Mouse (Mus musculus) lung, embryonic 15.5 days (tissue): ENCODE results near the gene Uba1. TPM values are rescaled to one million over a fixed set of nuclear protein-coding genes. Genes with fewer than 3 reads are reported as not detected.

Source experiments
- ATAC-seq: fragments of 200-750 bp; cut with Nextera tagmentation; 2 replicates; pipeline ENCODE4 v1.8.0; 2017; ENCODE audit warnings: moderate number of reproducible peaks, borderline replicate concordance; ENCODE audit not compliant: low FRiP score, low TSS enrichment; ENCODE audit errors: extremely low read depth
- H3K27ac ChIP-seq: fragments of 300-500 bp; sonication (generic); 2 replicates; pipeline ENCODE4 v1.5.1; 2015; ENCODE audit warnings: moderate library complexity, mild to moderate bottlenecking, inconsistent platforms
- H3K27me3 ChIP-seq: fragments of 300-500 bp; sonication (generic); 2 replicates; pipeline ENCODE4 v1.6.1; 2015; ENCODE audit warnings: inconsistent platforms
- H3K36me3 ChIP-seq: fragments of 300-500 bp; sonication (generic); 2 replicates; pipeline ENCODE4 v1.6.1; 2015; ENCODE audit warnings: inconsistent platforms
- H3K4me1 ChIP-seq: fragments of 300-500 bp; sonication (generic); 2 replicates; pipeline ENCODE4 v1.6.1; 2015; ENCODE audit warnings: inconsistent platforms
- H3K4me2 ChIP-seq: fragments of 300-500 bp; sonication (generic); 2 replicates; pipeline ENCODE4 v1.6.1; 2015; ENCODE audit warnings: inconsistent platforms, mild to moderate bottlenecking, moderate library complexity
- H3K4me3 ChIP-seq: fragments of 300-500 bp; sonication (generic); 2 replicates; pipeline ENCODE4 v1.5.1; 2015; ENCODE audit warnings: mild to moderate bottlenecking, inconsistent platforms
- H3K9ac ChIP-seq: fragments of 300-500 bp; sonication (generic); 2 replicates; pipeline ENCODE4 v1.6.1; 2015; ENCODE audit warnings: inconsistent platforms
- H3K9me3 ChIP-seq: fragments of 300-500 bp; sonication (generic); 2 replicates; pipeline ENCODE4 v1.6.1; 2016; ENCODE audit warnings: inconsistent platforms
- WGBS: fragments of 180-500 bp; shearing (Covaris S2); methylation state at CpG from one replicate; pipeline ENCODE4 v1.1.7; 2015; 5-methylcytosine and 5-hydroxymethylcytosine counted together
- polyA plus RNA-seq: library from polyadenylated mRNA; unstranded; fragments of >200 nt; fragmentation: Nextera tagmentation; extraction: Ambion mirVana; gene quantifications from 2 replicates; pipeline ENCODE4 v1.2.1, GENCODE M21; 2015

The Uba1 gene
- polyA plus RNA-seq, result 203 and 207 TPM in 2 replicates

DNA sequence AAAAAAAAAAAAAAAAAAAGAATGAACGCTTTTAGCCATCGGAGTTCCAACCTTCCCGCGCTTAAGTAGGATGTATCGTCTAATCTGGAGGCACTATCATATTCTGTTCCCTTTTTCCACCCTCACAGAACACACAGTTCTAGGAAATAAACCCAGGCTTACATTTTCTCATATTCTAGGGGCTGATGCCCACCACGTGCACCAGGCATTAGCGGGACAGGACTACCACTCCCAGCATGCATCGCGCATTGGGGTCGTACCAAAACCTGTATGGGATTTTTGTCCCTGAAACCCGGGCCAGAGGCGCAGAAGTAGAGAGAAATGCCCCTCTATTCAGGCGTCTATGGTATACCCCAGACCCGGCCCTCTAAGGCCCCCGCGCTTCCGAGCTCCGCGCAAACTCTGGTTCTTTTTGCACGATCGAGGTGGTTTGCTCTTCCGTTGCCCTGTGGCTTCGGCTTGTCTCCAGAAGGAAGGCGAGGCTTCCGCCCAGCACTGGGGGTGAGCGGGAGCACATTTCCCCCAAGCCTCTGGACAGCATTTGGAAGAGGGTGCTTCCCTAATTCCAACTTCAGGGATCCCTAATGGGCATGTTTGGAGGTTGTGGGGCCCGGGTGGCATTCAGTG is at the start of gene Uba1:
Gene Uba1, plus strand, starts transcription at position 301 of the 627 bp plus-strand sequence.
- Histone ChIP-seq H3K4me2 (peak within 1 kb of the TSS; percentile 79), H3K9me3 (no peaks in the 10 kb centered on the region), H3K4me3 (peak within 1 kb of the TSS; percentile 53), H3K4me1 (no peaks in the 10 kb centered on the region), H3K27me3 (no peaks in the 10 kb centered on the region), H3K9ac (peak within 1 kb of the TSS; percentile 49), H3K36me3 (no peaks in the 10 kb centered on the region), H3K27ac (peak within 1 kb of the TSS; percentile 63)
- 12% methylated on average over 27 of the region's 27 CpGs for WGBS
- peak; percentile 89 for ATAC-seq

DNA sequence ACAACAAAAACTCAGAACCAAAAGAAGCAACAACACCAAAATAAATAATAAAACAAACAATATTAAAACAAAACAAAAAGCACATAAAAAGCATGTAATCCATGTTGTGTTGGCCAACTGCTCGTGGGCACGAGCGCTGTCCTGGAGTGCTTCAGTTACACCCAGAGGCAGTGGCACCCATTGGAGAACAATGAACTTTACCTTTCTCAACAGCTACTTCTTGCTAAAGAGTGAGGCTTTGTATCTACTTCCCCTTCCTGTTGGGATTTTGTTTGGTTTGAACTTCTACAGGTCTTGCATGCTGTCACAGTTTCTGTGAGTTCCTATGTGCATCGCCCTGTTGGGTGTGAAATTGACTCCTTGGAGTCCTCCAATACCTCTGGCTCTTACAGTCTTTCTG is 49.6 kb upstream of the Uba1 start:
- H3K4me1 ChIP-seq, result no peaks in the 10 kb centered on the region
- 73% methylated on average over 4 of the region's 4 CpGs for WGBS
- no peaks in the 10 kb centered on the region for H3K27me3 ChIP-seq
- H3K27ac ChIP-seq, result no peak overlapping the region
- H3K4me2 ChIP-seq, result no peak overlapping the region
- ATAC-seq, result no peak
- no peaks in the 10 kb centered on the region for H3K9me3 ChIP-seq
- no peak overlapping the region for H3K4me3 ChIP-seq
- no peak overlapping the region for H3K9ac ChIP-seq
- H3K36me3 ChIP-seq, result no peaks in the 10 kb centered on the region

DNA sequence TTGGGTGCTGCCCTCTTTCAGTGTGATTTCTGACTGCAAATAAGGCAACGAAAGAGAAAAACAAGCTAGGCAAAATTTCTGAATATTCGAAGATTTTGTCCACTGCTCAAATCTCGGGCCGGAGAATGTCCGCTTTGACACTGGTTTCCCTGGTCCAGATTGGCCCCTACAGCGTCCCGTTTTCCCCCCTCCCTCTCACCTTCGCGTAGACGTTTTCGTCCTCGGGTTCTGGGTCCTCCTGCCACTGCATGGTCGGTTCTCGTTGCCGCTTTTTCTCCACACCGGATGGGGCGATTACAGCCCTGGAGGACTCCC is 41.3 kb upstream of the Uba1 start:
- Histone ChIP-seq H3K4me1 (no peaks in the 10 kb centered on the region), H3K9me3 (no peaks in the 10 kb centered on the region), H3K4me2 (peak overlapping the region; percentile 49), H3K27ac (peak overlapping the region; percentile 91), H3K9ac (peak overlapping the region; percentile 56), H3K27me3 (no peaks in the 10 kb centered on the region), H3K36me3 (no peaks in the 10 kb centered on the region), H3K4me3 (peak overlapping the region; percentile 63)
- peak; percentile 31 for ATAC-seq
- 22% methylated on average over 17 of the region's 17 CpGs for WGBS

DNA sequence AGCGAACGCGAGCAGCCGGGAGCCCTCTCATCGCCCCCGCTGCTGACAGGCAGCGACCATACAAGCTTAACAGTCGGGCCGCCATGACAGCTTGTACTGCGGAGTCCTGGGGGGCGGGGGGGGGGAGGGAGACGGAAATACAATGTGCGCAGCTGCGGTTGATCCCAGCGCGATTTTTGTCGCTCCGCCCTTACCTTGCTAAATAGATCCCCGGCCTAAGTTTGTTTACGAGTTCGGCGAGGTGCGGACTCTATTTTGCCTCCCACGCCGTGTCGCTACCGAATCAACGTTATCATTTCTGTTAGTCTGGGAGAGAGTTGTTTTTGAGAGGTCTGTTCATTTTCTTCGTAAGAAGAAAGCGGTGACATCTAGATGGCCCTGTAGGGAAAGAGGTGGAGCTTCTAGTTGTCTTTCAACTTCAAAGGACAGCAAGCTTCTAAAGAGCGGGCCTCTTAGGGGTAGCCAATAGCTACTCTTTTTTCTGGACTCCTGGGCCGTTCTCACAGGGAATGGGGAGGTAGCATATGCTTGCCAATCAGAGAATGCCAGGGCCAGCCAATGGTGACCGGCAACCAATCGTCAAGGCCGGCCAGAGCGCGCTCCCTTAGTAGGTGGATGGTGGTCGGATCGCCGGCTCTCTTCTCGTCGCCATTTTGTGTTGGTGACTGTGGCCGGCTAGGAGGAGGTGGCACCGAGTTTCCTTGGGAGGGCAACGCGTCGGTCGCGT is 40.8 kb upstream of the Uba1 start, which contains the start of the genes Rbm10 and Ndufb11:
Gene Rbm10, plus strand, starts transcription at position 328 of the 727 bp plus-strand sequence.
Gene Ndufb11, minus strand, starts transcription at position 444 of the 727 bp plus-strand sequence.
- Histone ChIP-seq H3K27ac (peak within 1 kb of the TSS; percentile 91), H3K4me3 (peak within 1 kb of the TSS; percentile 63), H3K4me2 (peak within 1 kb of the TSS; percentile 54), H3K9me3 (no peaks in the 10 kb centered on the region), H3K36me3 (no peaks in the 10 kb centered on the region), H3K9ac (peak within 1 kb of the TSS; percentile 73), H3K4me1 (no peaks in the 10 kb centered on the region), H3K27me3 (no peaks in the 10 kb centered on the region)
- WGBS, result 12% methylated on average over 48 of the region's 49 CpGs
- peak; percentile 99 for ATAC-seq

DNA sequence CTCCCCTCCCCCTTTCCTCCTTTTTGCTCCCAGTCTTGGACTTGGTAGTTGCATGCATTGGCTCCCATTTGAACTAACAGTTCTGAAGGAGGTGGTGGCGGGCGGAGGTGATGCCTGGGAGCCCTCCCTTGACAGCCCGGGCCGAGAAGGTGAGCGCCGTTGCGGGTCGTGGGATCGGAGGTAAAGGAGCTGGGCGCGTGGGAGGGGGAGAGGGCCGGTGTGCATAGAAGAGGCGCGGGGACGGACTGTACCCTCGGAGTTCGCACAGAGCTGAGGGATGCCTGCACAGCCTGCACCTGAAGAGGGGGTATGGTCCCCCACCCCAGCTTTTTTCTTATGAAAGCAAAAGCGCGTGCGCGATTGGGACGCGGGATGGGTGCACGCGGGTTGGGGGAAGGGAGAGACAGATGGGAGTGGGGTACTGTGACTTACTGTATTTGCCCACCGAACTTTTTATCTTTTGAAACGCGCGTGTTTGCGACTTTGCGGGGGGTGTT is 40.2 kb upstream of the Uba1 start:
- Histone ChIP-seq H3K36me3 (no peaks in the 10 kb centered on the region), H3K27ac (peak overlapping the region; percentile 88), H3K9ac (peak overlapping the region; percentile 73), H3K4me2 (peak overlapping the region; percentile 54), H3K4me1 (no peaks in the 10 kb centered on the region), H3K4me3 (peak overlapping the region; percentile 63), H3K9me3 (no peaks in the 10 kb centered on the region), H3K27me3 (no peaks in the 10 kb centered on the region)
- 10% methylated on average over 31 of the region's 31 CpGs for WGBS
- ATAC-seq, result peak; percentile 46; the same call in 1 of the 2 replicates

DNA sequence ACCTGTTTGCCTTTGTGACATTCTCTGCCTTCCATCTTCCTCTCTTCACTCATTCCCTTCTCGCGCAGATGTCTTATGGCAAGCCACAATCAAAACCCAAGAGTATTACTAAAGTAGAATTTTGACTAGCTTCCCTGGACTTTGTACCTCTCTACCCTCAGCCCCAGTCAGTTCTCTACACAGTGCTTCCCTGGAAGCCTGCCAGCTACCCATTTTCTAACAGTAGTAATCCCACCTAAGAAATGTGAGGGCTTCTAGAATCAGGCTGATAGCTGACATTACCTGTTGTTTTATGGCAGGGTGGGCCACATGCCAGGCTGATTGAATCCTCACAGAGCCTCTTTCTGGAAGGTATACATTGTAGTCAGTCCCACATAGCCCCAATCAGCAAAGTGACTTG is 20.0 kb upstream of the Uba1 start:
- Histone ChIP-seq H3K9me3 (no peaks in the 10 kb centered on the region), H3K27me3 (no peaks in the 10 kb centered on the region), H3K27ac (no peak overlapping the region), H3K4me2 (no peak overlapping the region), H3K4me3 (no peak overlapping the region), H3K9ac (no peak overlapping the region), H3K36me3 (peaks cover 25% of the 10 kb centered on the region; the same call in 1 of the 2 replicates), H3K4me1 (no peaks in the 10 kb centered on the region)
- ATAC-seq, result no peak
- WGBS, result 91% methylated on average over 2 of the region's 2 CpGs

DNA sequence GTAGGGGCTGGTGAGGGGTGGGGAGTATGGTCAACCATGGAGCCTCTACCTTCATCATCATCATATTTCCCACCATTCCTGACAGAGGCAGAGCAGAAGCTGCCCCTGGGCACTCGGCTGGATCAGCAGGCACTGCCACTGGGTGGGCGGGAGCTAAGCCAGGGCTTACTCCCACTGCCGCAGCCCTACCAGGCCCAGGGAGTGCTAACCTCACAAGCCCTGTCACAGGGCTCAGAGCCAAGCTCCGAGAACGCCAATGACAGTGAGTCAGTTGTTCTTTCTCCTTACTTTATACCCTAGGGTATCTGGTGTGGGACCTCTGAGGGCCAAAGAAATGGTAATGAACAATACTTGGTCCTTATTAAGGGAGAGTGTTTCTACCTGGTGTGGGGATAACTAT is 13.3 kb upstream of the Uba1 start:
- 76% methylated on average over 5 of the region's 5 CpGs for WGBS
- no peak overlapping the region for H3K9ac ChIP-seq
- H3K4me3 ChIP-seq, result no peak overlapping the region
- H3K4me1 ChIP-seq, result no peaks in the 10 kb centered on the region
- H3K4me2 ChIP-seq, result no peak overlapping the region
- no peak overlapping the region for H3K27ac ChIP-seq
- peaks cover 34% of the 10 kb centered on the region for H3K36me3 ChIP-seq
- H3K9me3 ChIP-seq, result no peaks in the 10 kb centered on the region
- ATAC-seq, result no peak
- no peaks in the 10 kb centered on the region for H3K27me3 ChIP-seq

DNA sequence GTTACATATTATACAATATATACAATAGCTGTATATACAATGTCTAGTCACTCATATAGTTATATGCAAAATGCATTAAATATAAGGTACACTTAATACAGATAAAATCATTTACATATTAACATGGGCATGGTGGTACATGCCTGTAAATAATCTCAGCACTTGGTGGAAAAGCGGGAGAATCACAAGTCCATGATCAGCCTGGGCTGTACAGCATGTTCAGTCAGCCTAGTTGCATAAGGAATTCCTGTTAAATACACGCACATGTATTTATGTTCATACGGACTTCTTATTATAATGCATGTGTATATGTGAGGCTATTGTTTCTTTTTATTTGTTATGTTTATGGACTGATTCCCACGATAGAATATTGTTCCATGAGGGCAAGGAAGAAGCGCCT is 533 bp upstream of the Uba1 start:
- Histone ChIP-seq H3K4me1 (no peaks in the 10 kb centered on the region), H3K9me3 (no peaks in the 10 kb centered on the region), H3K4me3 (peak overlapping the region; percentile 53), H3K4me2 (peak overlapping the region; percentile 79), H3K9ac (no peak overlapping the region), H3K27ac (no peak overlapping the region), H3K27me3 (no peaks in the 10 kb centered on the region), H3K36me3 (no peaks in the 10 kb centered on the region)
- ATAC-seq, result no peak
- WGBS, result 23% methylated on average over 5 of the region's 5 CpGs

DNA sequence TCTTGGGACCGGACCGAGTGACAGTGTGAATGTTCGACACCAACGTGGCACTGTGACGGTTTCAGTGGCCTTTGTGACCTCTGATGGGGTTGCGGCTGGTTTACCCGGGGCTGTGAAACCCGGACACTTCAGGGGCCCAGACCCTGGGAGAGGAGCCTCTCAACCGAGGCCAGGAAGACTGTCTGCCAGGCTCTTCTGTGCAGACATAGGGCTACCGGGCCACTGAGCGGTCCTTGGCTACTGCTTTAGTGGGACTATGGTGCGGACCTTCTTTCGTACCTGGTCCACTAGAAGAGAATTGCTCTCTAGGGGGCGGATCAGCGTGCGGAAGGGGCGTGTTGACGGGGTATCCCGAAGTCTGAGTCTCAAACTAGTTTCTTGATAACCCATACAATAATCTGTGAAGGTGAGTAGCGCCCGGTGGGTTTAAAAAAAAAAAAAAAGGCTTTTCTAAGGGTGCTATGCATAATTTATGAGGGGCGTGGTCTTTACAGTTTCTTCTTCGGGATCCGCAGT is 823 bp downstream of the Uba1 start:
- Histone ChIP-seq H3K4me3 (peak overlapping the region; percentile 53), H3K4me1 (no peaks in the 10 kb centered on the region), H3K9ac (peak overlapping the region; percentile 49), H3K27me3 (no peaks in the 10 kb centered on the region), H3K27ac (peak overlapping the region; percentile 63; the same call in 1 of the 2 replicates), H3K4me2 (peak overlapping the region; percentile 79), H3K9me3 (no peaks in the 10 kb centered on the region), H3K36me3 (no peaks in the 10 kb centered on the region)
- 14% methylated on average over 24 of the region's 24 CpGs for WGBS
- peak; percentile 9; the same call in 1 of the 2 replicates for ATAC-seq

DNA sequence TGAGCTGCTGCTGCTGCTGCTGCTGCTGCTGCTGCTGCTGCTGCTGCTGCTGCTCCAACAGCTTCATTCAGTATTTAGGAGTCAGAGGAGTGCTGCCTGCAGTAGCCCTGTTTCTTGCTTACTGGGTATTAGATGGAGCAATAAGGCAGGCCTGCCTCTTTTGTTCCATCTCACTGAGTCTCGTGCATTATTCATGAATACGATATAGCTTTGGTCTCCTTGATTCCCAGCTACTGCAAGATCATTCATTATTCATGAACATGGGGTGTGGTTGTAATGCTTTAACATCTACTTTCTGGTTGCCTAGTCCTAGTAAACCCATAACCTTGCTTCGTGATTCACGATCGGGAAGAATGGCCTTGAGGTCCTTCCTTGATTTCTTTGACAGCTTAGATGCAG is 4.2 kb downstream of the Uba1 start:
- Histone ChIP-seq H3K4me2 (no peak overlapping the region), H3K9ac (no peak overlapping the region), H3K4me1 (no peaks in the 10 kb centered on the region), H3K27ac (no peak overlapping the region), H3K9me3 (no peaks in the 10 kb centered on the region), H3K4me3 (peak overlapping the region; percentile 65; the same call in 1 of the 2 replicates), H3K27me3 (no peaks in the 10 kb centered on the region), H3K36me3 (no peaks in the 10 kb centered on the region; the same call in 1 of the 2 replicates)
- ATAC-seq, result no peak
- 27% methylated on average over 5 of the region's 5 CpGs for WGBS

DNA sequence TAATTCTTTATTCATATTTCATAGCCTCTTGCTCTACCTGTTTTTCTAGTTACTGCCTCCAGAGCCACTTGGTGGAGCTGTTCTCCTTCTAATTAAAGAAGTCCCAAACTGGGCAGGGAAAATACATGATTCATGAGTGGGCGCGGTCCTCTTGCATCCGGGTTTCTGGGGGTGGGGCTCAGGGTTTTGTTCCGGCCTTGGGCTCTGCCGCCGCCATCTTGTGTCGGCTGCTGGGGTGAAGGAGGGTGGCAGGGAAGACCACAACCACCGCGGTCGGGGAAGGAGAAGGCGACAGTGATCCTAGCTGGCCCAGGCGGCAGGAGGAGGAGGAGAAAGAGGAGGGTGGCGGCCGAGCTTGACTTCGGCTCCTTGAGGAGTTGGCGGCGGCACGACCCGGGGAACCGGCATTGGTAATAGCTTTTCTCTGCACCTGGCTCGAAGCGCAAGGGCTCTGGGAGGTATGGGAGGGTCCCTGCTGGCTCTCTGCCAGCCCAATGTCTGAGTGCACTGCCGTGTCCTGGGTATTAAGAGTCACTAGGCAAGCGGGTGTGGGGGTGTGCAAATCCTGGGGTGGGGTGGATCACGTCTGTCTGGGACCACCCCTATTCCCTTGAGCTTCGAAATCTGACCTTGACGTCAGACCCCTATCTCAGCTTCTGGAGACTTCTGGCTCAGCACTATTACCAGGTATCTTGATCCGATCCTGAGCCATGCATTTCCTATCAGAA is 4.8 kb downstream of the Uba1 start:
- Histone ChIP-seq H3K27me3 (no peaks in the 10 kb centered on the region), H3K36me3 (no peaks in the 10 kb centered on the region; the same call in 1 of the 2 replicates), H3K27ac (peak overlapping the region; percentile 79), H3K9ac (peak overlapping the region; percentile 70), H3K4me1 (no peaks in the 10 kb centered on the region), H3K4me2 (peak overlapping the region; percentile 57), H3K9me3 (no peaks in the 10 kb centered on the region), H3K4me3 (peak overlapping the region; percentile 65)
- peak; percentile 87 for ATAC-seq
- WGBS, result 15% methylated on average over 28 of the region's 28 CpGs
